Mouse (Mus musculus): ENCODE data around the gene Serpinb9. TPM values are rescaled to one million over a fixed set of nuclear protein-coding genes. Genes with fewer than 3 reads are reported as not detected.

Gene Serpinb9
- polyA plus RNA-seq, 1 experiment from 2014 or later, result 1.2 TPM

DNA sequence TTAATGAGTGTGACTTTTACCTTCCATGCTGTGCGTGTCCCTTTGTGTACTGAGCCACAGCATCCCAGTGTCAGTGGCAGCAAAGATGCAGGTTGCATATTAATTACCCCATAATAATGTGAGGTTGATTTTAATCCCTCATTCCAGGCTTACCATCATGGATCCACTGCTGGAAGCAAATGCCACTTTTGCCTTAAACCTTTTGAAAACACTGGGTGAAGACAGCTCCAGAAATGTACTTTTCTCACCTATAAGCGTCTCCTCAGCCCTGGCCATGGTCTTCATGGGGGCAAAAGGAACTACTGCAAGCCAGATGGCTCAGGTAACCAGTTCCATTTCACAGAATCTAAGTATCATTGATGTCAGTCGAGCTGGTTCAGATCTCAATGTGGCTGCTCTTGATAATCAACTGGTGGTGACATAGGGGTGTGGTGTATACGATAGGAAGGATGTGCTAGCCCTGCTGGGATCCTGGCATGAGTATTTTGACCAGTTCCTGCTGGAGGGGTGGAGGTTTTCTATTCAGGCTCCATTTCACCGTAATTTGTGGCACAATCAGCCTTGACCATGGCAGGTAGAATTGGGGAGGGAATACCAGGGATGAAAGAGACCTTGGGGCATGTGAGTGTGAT, 34.6 kb upstream of the Serpinb9 start:
- Histone ChIP-seq H3K27me3 (ENCODE audit: control insufficient read depth, insufficient read depth, low read length) (no peaks in the 10 kb centered on the region), H3K4me2 (ENCODE audit: low read depth, low read length) (no peak overlapping the region), H3K9ac (replicated peaks; ENCODE audit: low read depth, low read length) (no peak overlapping the region), H3K36me3 (ENCODE audit: control insufficient read depth, insufficient read depth, low read length) (no peaks in the 10 kb centered on the region), H3K27ac (ENCODE audit: low read depth, low read length) (no peak overlapping the region), H3K4me1 (ENCODE audit: control insufficient read depth, insufficient read depth, low read length) (no peaks in the 10 kb centered on the region), H3K9me3 (ENCODE audit: control insufficient read depth, low read length) (no peaks in the 10 kb centered on the region), H3K4me3 (ENCODE audit: low read depth, low read length) (no peak overlapping the region)
- ATAC-seq (ENCODE audit: low read depth), result no peak
- WGBS, result 79% methylated on average over 5 of the region's 5 CpGs

DNA sequence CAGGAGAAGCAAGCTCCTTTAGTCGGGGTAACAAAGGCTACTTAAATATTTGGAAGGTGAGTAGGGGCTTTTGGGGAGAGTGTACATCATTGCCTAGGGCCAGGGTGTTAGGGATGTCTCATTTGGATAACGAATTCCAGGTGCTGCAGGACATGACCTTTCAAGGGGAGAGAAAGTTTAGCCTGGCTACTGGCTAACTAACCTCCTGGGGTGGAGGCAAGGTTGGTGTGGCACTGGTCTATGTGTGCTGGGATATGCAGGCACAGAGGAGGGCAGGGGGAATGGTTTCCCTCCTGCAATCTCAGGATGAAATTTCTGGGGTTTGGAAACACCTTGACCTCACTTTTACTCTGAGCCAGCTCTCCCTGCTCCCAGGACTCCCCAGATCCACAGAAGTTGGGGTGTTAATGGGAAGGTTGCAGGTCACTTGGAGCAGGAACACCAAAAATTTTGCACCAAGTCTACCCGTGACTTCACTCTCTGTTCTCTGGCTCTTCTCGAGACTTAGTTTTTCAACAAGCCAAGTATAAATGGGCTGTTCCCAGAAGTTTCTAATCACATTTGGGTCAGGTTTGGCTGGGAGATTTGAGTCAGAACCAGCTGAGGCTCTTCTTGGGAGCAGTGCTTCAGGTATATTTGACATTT, 33.9 kb upstream of the Serpinb9 start:
- ATAC-seq (ENCODE audit: low read depth), result no peak
- H3K27ac ChIP-seq (ENCODE audit: low read depth, low read length), result no peak overlapping the region
- H3K4me2 ChIP-seq (ENCODE audit: low read depth, low read length), result no peak overlapping the region
- no peak overlapping the region for H3K9ac ChIP-seq (replicated peaks; ENCODE audit: low read depth, low read length)
- H3K4me3 ChIP-seq (ENCODE audit: low read depth, low read length), result no peak overlapping the region
- WGBS, result 86% methylated on average over 4 of the region's 4 CpGs
- no peaks in the 10 kb centered on the region for H3K4me1 ChIP-seq (ENCODE audit: control insufficient read depth, insufficient read depth, low read length)
- no peaks in the 10 kb centered on the region for H3K27me3 ChIP-seq (ENCODE audit: control insufficient read depth, insufficient read depth, low read length)
- no peaks in the 10 kb centered on the region for H3K36me3 ChIP-seq (ENCODE audit: control insufficient read depth, insufficient read depth, low read length)
- H3K9me3 ChIP-seq (ENCODE audit: control insufficient read depth, low read length), result no peaks in the 10 kb centered on the region

DNA sequence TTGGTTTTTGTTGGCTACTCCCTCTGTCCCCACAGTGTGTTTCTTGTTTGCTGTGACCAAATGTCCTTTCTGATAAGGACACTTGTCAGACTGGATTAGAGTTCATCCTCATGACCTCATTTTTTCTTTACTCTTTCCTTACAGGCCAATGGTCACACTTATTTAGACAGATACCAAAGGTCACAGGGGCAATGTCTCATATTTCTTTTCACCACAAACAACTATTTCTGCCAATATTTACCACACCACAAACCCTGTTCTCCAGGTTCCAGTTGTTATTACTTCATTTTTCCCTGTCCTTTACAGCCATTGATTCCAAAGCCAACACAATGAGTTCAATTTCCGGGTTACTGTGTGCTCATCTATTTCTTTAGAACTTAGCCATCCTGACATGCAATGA, 33.4 kb upstream of the Serpinb9 start:
- H3K4me3 ChIP-seq (ENCODE audit: low read depth, low read length), result no peak overlapping the region
- H3K9ac ChIP-seq (replicated peaks; ENCODE audit: low read depth, low read length), result no peak overlapping the region
- H3K27ac ChIP-seq (ENCODE audit: low read depth, low read length), result no peak overlapping the region
- H3K4me1 ChIP-seq (ENCODE audit: control insufficient read depth, insufficient read depth, low read length), result no peaks in the 10 kb centered on the region
- no peak overlapping the region for H3K4me2 ChIP-seq (ENCODE audit: low read depth, low read length)
- ATAC-seq (ENCODE audit: low read depth), result no peak
- H3K27me3 ChIP-seq (ENCODE audit: control insufficient read depth, insufficient read depth, low read length), result no peaks in the 10 kb centered on the region
- 90% methylated on average over 1 of the region's 1 CpGs for WGBS
- H3K9me3 ChIP-seq (ENCODE audit: control insufficient read depth, low read length), result no peaks in the 10 kb centered on the region
- H3K36me3 ChIP-seq (ENCODE audit: control insufficient read depth, insufficient read depth, low read length), result no peaks in the 10 kb centered on the region

DNA sequence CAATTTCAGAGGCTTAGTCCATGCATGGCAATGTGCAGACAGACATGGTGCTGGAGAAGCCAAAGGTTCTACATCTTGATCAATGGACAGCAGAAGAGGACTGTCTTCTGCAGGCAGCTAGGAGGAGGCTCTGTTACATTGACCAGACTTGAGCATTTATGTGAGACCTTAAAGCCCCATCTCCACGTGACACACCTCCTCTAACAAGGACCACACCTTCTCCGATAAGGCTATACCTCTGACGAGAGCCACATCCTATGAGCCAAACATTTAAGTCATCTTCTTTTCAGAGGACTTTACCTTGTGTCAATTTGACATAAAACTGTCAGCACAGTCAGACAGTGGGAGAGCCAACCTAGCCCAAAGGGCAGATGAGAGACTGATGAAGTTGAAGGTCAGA, 32.3 kb upstream of the Serpinb9 start:
- no peak overlapping the region for H3K4me2 ChIP-seq (ENCODE audit: low read depth, low read length)
- no peak overlapping the region for H3K4me3 ChIP-seq (ENCODE audit: low read depth, low read length)
- H3K4me1 ChIP-seq (ENCODE audit: control insufficient read depth, insufficient read depth, low read length), result no peaks in the 10 kb centered on the region
- H3K9me3 ChIP-seq (ENCODE audit: control insufficient read depth, low read length), result no peaks in the 10 kb centered on the region
- H3K27ac ChIP-seq (ENCODE audit: low read depth, low read length), result no peak overlapping the region
- no peak overlapping the region for H3K9ac ChIP-seq (replicated peaks; ENCODE audit: low read depth, low read length)
- no peaks in the 10 kb centered on the region for H3K27me3 ChIP-seq (ENCODE audit: control insufficient read depth, insufficient read depth, low read length)
- 85% methylated on average over 3 of the region's 3 CpGs for WGBS
- no peaks in the 10 kb centered on the region for H3K36me3 ChIP-seq (ENCODE audit: control insufficient read depth, insufficient read depth, low read length)
- no peak for ATAC-seq (ENCODE audit: low read depth)

DNA sequence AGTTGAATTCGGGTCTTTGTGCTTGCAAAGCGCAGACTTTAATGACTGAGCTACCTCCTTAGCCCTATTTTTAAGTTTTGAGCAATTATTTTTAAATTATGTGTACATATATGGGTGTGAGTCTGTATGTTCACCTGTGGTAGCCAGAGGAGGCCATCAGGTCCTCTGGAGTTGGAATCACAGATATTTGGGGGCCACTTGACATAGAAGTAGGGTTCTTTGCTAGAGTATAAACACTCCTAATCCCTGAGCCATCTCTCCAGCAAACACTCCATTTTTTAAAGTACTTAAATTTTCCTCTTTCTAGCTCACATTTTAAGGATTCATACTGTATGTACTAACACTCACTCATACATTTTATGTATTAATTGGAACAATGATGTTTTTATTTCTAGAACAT, 28.8 kb upstream of the Serpinb9 start:
- H3K9ac ChIP-seq (replicated peaks; ENCODE audit: low read depth, low read length), result no peak overlapping the region
- no peak overlapping the region for H3K4me3 ChIP-seq (ENCODE audit: low read depth, low read length)
- H3K9me3 ChIP-seq (ENCODE audit: control insufficient read depth, low read length), result no peaks in the 10 kb centered on the region
- WGBS, result 90% methylated on average over 2 of the region's 2 CpGs
- no peak overlapping the region for H3K27ac ChIP-seq (ENCODE audit: low read depth, low read length)
- H3K27me3 ChIP-seq (ENCODE audit: control insufficient read depth, insufficient read depth, low read length), result no peaks in the 10 kb centered on the region
- no peak overlapping the region for H3K4me2 ChIP-seq (ENCODE audit: low read depth, low read length)
- no peak for ATAC-seq (ENCODE audit: low read depth)
- no peaks in the 10 kb centered on the region for H3K4me1 ChIP-seq (ENCODE audit: control insufficient read depth, insufficient read depth, low read length)
- H3K36me3 ChIP-seq (ENCODE audit: control insufficient read depth, insufficient read depth, low read length), result no peaks in the 10 kb centered on the region

DNA sequence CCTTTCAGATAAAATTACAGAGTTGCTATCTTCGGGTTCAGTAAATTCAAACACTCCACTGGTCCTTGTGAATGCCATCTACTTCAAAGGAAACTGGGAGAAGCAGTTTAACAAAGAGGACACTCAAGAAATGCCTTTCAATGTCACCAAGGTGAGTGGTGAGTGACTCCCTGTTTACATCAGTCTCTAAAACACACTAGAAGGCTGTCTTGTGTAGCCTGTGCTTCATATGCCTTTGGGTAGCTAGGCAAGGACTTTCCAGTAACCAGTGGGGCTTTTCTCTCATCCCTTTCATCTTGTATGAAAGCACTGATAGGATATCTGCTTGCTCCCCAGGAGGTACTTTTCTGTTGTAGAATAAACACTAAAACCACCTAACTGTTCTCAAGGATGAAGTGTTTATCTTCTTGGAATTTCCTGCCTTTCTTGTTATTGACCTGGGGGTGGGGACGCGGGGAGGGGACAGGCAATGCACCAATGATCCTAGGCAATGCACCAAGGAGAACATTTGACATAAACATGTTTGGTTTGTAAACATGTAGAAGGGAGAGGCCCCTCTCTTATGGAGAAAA, 28.1 kb upstream of the Serpinb9 start:
- Histone ChIP-seq H3K9ac (replicated peaks; ENCODE audit: low read depth, low read length) (no peak overlapping the region), H3K9me3 (ENCODE audit: control insufficient read depth, low read length) (no peaks in the 10 kb centered on the region), H3K4me2 (ENCODE audit: low read depth, low read length) (no peak overlapping the region), H3K27ac (ENCODE audit: low read depth, low read length) (no peak overlapping the region), H3K27me3 (ENCODE audit: control insufficient read depth, insufficient read depth, low read length) (no peaks in the 10 kb centered on the region), H3K4me3 (ENCODE audit: low read depth, low read length) (no peak overlapping the region), H3K36me3 (ENCODE audit: control insufficient read depth, insufficient read depth, low read length) (no peaks in the 10 kb centered on the region), H3K4me1 (ENCODE audit: control insufficient read depth, insufficient read depth, low read length) (no peaks in the 10 kb centered on the region)
- no peak for ATAC-seq (ENCODE audit: low read depth)
- 80% methylated on average over 3 of the region's 3 CpGs for WGBS

DNA sequence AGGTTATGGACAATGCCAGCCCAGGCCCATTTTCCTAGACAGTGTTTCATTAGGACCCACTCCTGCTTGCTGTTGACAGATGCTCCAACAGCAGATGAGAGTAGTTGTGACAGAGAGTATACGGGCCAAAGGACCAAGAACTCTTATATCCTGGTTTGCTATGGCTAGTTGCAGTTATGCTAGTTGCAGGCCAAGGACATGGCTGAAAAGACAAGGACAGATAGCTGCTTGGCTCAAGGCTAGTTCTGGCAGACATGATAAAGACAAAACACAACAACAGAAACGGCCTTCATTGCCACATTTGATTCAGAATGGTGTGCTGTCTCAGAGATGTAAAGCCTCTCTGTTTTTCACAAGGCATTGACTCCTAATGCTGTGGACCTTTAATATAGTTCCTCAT, 27.3 kb upstream of the Serpinb9 start:
- no peak overlapping the region for H3K27ac ChIP-seq (ENCODE audit: low read depth, low read length)
- no peaks in the 10 kb centered on the region for H3K4me1 ChIP-seq (ENCODE audit: control insufficient read depth, insufficient read depth, low read length)
- H3K4me2 ChIP-seq (ENCODE audit: low read depth, low read length), result no peak overlapping the region
- WGBS, result 86% methylated on average over 2 of the region's 2 CpGs
- no peak overlapping the region for H3K9ac ChIP-seq (replicated peaks; ENCODE audit: low read depth, low read length)
- ATAC-seq (ENCODE audit: low read depth), result no peak
- no peak overlapping the region for H3K4me3 ChIP-seq (ENCODE audit: low read depth, low read length)
- H3K9me3 ChIP-seq (ENCODE audit: control insufficient read depth, low read length), result no peaks in the 10 kb centered on the region
- no peaks in the 10 kb centered on the region for H3K27me3 ChIP-seq (ENCODE audit: control insufficient read depth, insufficient read depth, low read length)
- H3K36me3 ChIP-seq (ENCODE audit: control insufficient read depth, insufficient read depth, low read length), result no peaks in the 10 kb centered on the region

DNA sequence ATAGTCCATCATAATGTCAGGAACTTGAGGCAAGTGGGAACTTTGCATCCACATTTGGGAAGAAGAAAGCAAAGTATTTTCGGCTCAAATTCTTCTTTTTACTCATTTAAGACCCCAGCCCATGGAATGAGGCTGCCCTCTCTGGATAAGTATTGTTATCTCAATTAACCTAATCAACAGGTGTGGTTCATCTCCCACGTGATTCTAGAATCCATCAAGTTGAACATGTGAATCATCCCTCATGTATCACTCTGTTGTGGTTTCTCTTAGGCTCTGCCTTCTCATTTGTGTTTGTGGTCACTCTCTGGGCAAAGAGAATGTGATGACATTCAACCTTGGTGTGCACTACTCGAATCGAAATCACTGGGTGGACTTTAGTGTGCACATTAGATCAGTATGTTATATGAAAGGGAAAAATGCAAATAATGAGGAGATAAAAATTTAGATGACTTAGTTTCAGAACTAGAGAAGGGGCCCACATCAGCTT, 20.5 kb upstream of the Serpinb9 start:
- no peaks in the 10 kb centered on the region for H3K4me1 ChIP-seq (ENCODE audit: control insufficient read depth, insufficient read depth, low read length)
- 79% methylated on average over 4 of the region's 4 CpGs for WGBS
- H3K9me3 ChIP-seq (ENCODE audit: control insufficient read depth, low read length), result no peaks in the 10 kb centered on the region
- H3K27me3 ChIP-seq (ENCODE audit: control insufficient read depth, insufficient read depth, low read length), result no peaks in the 10 kb centered on the region
- no peak overlapping the region for H3K27ac ChIP-seq (ENCODE audit: low read depth, low read length)
- H3K36me3 ChIP-seq (ENCODE audit: control insufficient read depth, insufficient read depth, low read length), result no peaks in the 10 kb centered on the region
- no peak overlapping the region for H3K4me3 ChIP-seq (ENCODE audit: low read depth, low read length)
- ATAC-seq (ENCODE audit: low read depth), result no peak
- no peak overlapping the region for H3K9ac ChIP-seq (replicated peaks; ENCODE audit: low read depth, low read length)
- H3K4me2 ChIP-seq (ENCODE audit: low read depth, low read length), result no peak overlapping the region

DNA sequence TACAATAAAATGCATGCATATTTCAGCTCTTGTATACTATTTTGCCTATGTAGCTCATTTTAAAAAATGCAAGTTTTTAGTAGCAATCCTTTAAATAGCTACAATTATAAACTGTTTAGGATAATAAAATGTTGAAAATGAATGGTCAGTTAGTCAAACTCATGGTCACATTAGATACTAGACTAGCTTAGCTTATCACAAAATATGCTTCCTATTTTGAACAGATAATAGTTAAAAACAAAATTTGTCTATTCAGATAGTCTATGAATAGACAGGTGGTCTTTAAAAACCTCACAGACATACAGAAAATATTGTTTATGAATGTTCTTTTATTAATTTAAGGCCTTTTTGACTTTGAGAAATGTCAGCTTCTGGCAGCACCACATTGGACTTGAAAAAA, 16.8 kb upstream of the Serpinb9 start:
- H3K9me3 ChIP-seq (ENCODE audit: control insufficient read depth, low read length), result no peaks in the 10 kb centered on the region
- H3K4me1 ChIP-seq (ENCODE audit: control insufficient read depth, insufficient read depth, low read length), result no peaks in the 10 kb centered on the region
- H3K4me3 ChIP-seq (ENCODE audit: low read depth, low read length), result no peak overlapping the region
- no peak overlapping the region for H3K4me2 ChIP-seq (ENCODE audit: low read depth, low read length)
- no peak for ATAC-seq (ENCODE audit: low read depth)
- no peaks in the 10 kb centered on the region for H3K27me3 ChIP-seq (ENCODE audit: control insufficient read depth, insufficient read depth, low read length)
- H3K36me3 ChIP-seq (ENCODE audit: control insufficient read depth, insufficient read depth, low read length), result no peaks in the 10 kb centered on the region
- no peak overlapping the region for H3K27ac ChIP-seq (ENCODE audit: low read depth, low read length)
- no peak overlapping the region for H3K9ac ChIP-seq (replicated peaks; ENCODE audit: low read depth, low read length)
